Mouse (Mus musculus) CH12.LX (cell line): ENCODE data around the gene Alox12e.

ENCODE experiments used
- CTCF ChIP-seq, 2 experiments: IDR thresholded peaks in 1 of 2; conservative IDR thresholded peaks in 1 of 2; 2 replicates each; pipeline ENCODE4 v1.5.1; 2011 to 2012; ENCODE audit warnings: low read depth in 2 of 2, low read length in 2 of 2, improper control_type of control experiment in 1 of 2, inconsistent platforms in 1 of 2, mild to moderate bottlenecking in 1 of 2, moderate library complexity in 1 of 2
- E2F4 ChIP-seq: IDR thresholded peaks from 2 replicates; pipeline ENCODE4 v1.6.1; 2011; ENCODE audit warnings: low read depth, low read length, improper control_type of control experiment; ENCODE audit not compliant: insufficient replicate concordance
- ELF1 ChIP-seq: IDR thresholded peaks from 2 replicates; pipeline ENCODE4 v1.6.1; 2014; ENCODE audit warnings: low read depth, mild to moderate bottlenecking, inconsistent platforms, low read length, improper control_type of control experiment
- HCFC1 ChIP-seq: IDR thresholded peaks from 2 replicates; pipeline ENCODE4 v1.6.1; 2012; ENCODE audit warnings: low read depth, mild to moderate bottlenecking, inconsistent platforms, low read length, improper control_type of control experiment
- MAFK ChIP-seq: IDR thresholded peaks from 2 replicates; pipeline ENCODE4 v1.6.1; 2011; ENCODE audit warnings: low read length, improper control_type of control experiment; ENCODE audit not compliant: insufficient replicate concordance
- MAZ ChIP-seq: IDR thresholded peaks from 2 replicates; pipeline ENCODE4 v1.6.1; 2012; ENCODE audit warnings: low read depth, mild to moderate bottlenecking, inconsistent platforms, low read length, improper control_type of control experiment, moderate library complexity
- MXI1 ChIP-seq: IDR thresholded peaks from 2 replicates; pipeline ENCODE4 v1.6.1; 2011; ENCODE audit warnings: mild to moderate bottlenecking, low read depth, low read length, improper control_type of control experiment
- NELFE ChIP-seq: IDR thresholded peaks from 2 replicates; pipeline ENCODE4 v1.6.1; 2011; ENCODE audit warnings: low read depth, low read length, improper control_type of control experiment
- POLR2A ChIP-seq: IDR thresholded peaks from 2 replicates; pipeline ENCODE4 v1.6.1; 2011; ENCODE audit warnings: low read depth, mild to moderate bottlenecking, improper control_type of control experiment, low read length
- SIN3A ChIP-seq: IDR thresholded peaks from 2 replicates; pipeline ENCODE4 v1.6.1; 2012; ENCODE audit warnings: low read length, improper control_type of control experiment, inconsistent platforms

DNA sequence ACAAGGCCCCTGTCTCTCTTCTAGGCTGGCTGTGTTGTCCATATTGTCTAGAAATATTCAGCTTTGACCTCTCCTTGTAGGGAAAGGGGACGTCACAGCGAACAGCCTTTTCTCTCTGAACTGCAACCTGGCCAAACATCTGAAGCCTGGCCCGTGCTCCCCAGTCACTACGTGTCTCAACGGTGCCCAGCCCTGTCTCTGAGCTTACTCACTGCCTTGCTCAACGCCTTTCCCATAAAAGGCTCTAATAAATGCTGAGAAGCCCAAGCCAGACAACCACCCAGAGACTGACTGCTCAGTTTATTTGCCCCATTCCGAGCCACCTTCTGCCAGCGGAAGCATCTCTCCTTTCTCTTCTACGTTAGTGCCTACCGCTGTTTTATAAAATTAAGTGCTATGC, 34.3 kb downstream of the Alox12e start:
- TF ChIP-seq POLR2A, result no peak
- TF ChIP-seq CTCF (conservative IDR thresholded peaks at IDR 0.05 in 1 of 2, IDR thresholded peaks at IDR 0.05 in 1 of 2; ENCODE audit: low read depth in 2 of 2, low read length in 2 of 2), result no peak
- TF ChIP-seq SIN3A, result no peak
- TF ChIP-seq MXI1, result no peak
- TF ChIP-seq NELFE, result no peak
- no peak for TF ChIP-seq MAFK
- no peak for TF ChIP-seq HCFC1
- no peak for TF ChIP-seq MAZ
- no peak for TF ChIP-seq E2F4
- no peak for TF ChIP-seq ELF1
